Mouse (Mus musculus) ES-Bruce4 (cell line): ENCODE data around the gene Calm3. TPM values are rescaled to one million over a fixed set of nuclear protein-coding genes. Genes with fewer than 3 reads are reported as not detected.

Source experiments
- H3K27ac ChIP-seq: 2 replicates; pipeline ENCODE4 v1.5.1; 2012; ENCODE audit warnings: low read length, inconsistent platforms; ENCODE audit not compliant: insufficient read depth
- H3K27me3 ChIP-seq: 2 replicates; pipeline ENCODE4 v1.6.1; 2012; ENCODE audit warnings: mild to moderate bottlenecking, low read length, inconsistent platforms; ENCODE audit not compliant: control insufficient read depth, poor library complexity, insufficient read depth, severe bottlenecking
- H3K36me3 ChIP-seq: 2 replicates; pipeline ENCODE4 v1.6.1; 2012; ENCODE audit warnings: inconsistent platforms, mild to moderate bottlenecking, low read length, moderate library complexity; ENCODE audit not compliant: control insufficient read depth, poor library complexity, insufficient read depth, severe bottlenecking
- H3K4me1 ChIP-seq: one replicate; pipeline ENCODE4 v1.8.1; 2011; ENCODE audit warnings: low read length; ENCODE audit not compliant: control insufficient read depth, insufficient read depth
- H3K4me3 ChIP-seq: 2 replicates; pipeline ENCODE4 v1.5.1; 2011; ENCODE audit warnings: low read depth, mild to moderate bottlenecking, low read length
- H3K9ac ChIP-seq: 2 replicates; pipeline ENCODE4 v1.6.1; 2012; ENCODE audit warnings: low read depth, mild to moderate bottlenecking, inconsistent platforms; ENCODE audit not compliant: poor library complexity, severe bottlenecking
- H3K9me3 ChIP-seq: replicated peaks from 2 replicates; pipeline ENCODE4 v1.6.1; 2012; ENCODE audit warnings: mild to moderate bottlenecking, low read length, inconsistent platforms; ENCODE audit not compliant: control insufficient read depth, poor library complexity, insufficient read depth, severe bottlenecking
- CTCF ChIP-seq: IDR thresholded peaks from one replicate; pipeline ENCODE4 v1.8.1; 2011; ENCODE audit warnings: low read depth, low read length
- EP300 ChIP-seq: IDR thresholded peaks from 2 replicates; pipeline ENCODE4 v1.6.1; 2011; ENCODE audit warnings: low read depth, low read length; ENCODE audit not compliant: insufficient read depth
- POLR2A ChIP-seq: IDR thresholded peaks from one replicate; pipeline ENCODE4 v1.8.1; 2011; ENCODE audit warnings: low read length; ENCODE audit not compliant: insufficient read depth
- polyA plus RNA-seq: library from polyadenylated mRNA; stranded (reverse); fragments of >200 nt; gene quantifications from 2 replicates; pipeline ENCODE4 v1.2.4, GENCODE M21; 2011; ENCODE audit warnings: low read depth; ENCODE audit not compliant: missing spikeins, insufficient read depth, insufficient read length

Gene Calm3
- polyA plus RNA-seq, 1 experiment = 358 TPM

DNA sequence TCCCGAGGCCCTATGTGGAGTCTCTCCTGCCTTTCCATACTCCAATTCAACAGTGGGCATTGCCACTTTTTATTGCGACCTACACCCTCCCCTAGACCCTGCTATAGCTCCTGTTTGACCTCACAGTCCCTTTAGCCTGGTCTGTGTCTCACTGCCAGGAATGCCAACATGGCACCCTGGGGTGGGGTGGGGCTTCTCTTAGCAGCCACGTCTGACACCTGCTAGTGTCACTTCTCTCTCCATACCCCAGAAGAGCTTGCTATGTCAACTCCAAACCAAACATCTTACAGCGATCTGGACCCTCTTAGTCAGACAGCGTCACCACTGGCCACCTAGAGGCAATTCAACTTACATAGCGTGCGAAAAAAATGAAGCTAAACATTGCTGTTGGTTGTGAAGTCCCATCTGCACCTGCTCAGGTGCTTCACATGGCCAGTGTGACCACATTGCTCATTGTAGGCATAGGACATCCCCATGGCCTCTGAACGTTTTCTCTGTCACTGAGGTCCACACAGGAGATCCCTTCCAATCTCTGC is 25.1 kb upstream of the Calm3 start:
- peaks cover 2% of the 10 kb centered on the region for H3K4me1 ChIP-seq
- no peak overlapping the region for H3K9ac ChIP-seq

DNA sequence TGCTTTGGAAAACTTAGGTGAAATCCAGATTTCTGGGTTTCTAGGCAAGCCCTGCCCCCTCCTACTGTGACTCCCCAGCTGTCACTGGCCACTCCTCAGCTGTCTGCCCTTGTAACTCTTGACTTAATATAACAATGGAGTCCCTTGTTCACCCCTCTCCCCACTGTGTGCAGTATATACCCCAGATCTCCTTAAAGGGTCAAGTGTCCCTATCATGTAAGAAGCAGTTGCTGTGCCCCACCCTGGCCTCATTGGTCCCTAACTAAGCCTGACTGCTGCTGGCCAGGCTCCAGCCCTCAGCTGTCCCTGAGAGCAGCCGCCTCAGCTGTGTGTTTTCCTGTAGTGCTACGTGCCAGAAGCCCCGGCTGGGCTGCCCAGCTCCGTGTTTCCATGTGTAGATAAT is 24.0 kb upstream of the Calm3 start:
- H3K9ac ChIP-seq = no peak overlapping the region
- TF ChIP-seq EP300 (no peak), CTCF (no peak), POLR2A (no peak)
- H3K4me3 ChIP-seq = no peak overlapping the region
- H3K4me1 ChIP-seq = peaks cover 2% of the 10 kb centered on the region
- H3K9me3 ChIP-seq = no peaks in the 10 kb centered on the region
- no peaks in the 10 kb centered on the region for H3K36me3 ChIP-seq
- no peak overlapping the region for H3K27ac ChIP-seq
- no peaks in the 10 kb centered on the region for H3K27me3 ChIP-seq

More for the DNA sequence above, 25.1 kb upstream of the Calm3 start:
- Histone ChIP-seq H3K4me3 (no peak overlapping the region), H3K27ac (no peak overlapping the region), H3K36me3 (no peaks in the 10 kb centered on the region), H3K27me3 (no peaks in the 10 kb centered on the region), H3K9me3 (no peaks in the 10 kb centered on the region)
- TF ChIP-seq CTCF (no peak), POLR2A (no peak), EP300 (no peak)

DNA sequence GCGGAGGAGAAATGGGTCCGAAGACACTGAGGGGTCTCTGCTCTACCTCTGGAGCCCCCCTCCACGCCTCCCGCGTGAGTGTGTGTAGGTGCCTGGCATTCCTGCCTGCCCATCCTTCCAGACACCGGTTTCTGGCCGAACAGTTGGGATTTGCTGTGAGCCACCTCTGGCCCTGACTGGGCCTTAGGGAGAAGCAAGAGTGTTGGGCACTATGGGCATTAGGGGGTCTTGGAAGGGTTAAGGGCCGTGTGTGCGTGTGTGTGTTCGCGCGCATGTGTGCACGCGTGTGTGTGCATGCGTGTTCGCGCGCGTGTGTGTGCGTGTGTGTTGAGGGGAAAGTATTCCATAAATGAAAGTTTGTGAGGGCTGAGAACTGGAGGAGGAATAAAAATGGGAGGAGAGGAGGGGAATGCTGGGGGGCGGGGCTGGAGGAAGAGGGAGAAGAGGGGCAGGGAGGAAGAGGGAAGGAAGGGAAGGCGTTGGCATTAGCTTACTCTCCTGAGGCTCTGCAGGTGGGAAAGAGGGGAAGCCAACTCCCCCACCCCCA is 23.5 kb upstream of the Calm3 start:
- no peaks in the 10 kb centered on the region for H3K9me3 ChIP-seq
- no peak overlapping the region for H3K9ac ChIP-seq
- no peaks in the 10 kb centered on the region for H3K27me3 ChIP-seq
- H3K36me3 ChIP-seq = no peaks in the 10 kb centered on the region
- no peak overlapping the region for H3K27ac ChIP-seq
- H3K4me3 ChIP-seq = peak overlapping the region; percentile 29; the same call in 1 of the 2 replicates
- H3K4me1 ChIP-seq = peaks cover 2% of the 10 kb centered on the region
- TF ChIP-seq CTCF (no peak), EP300 (no peak), POLR2A (no peak)

DNA sequence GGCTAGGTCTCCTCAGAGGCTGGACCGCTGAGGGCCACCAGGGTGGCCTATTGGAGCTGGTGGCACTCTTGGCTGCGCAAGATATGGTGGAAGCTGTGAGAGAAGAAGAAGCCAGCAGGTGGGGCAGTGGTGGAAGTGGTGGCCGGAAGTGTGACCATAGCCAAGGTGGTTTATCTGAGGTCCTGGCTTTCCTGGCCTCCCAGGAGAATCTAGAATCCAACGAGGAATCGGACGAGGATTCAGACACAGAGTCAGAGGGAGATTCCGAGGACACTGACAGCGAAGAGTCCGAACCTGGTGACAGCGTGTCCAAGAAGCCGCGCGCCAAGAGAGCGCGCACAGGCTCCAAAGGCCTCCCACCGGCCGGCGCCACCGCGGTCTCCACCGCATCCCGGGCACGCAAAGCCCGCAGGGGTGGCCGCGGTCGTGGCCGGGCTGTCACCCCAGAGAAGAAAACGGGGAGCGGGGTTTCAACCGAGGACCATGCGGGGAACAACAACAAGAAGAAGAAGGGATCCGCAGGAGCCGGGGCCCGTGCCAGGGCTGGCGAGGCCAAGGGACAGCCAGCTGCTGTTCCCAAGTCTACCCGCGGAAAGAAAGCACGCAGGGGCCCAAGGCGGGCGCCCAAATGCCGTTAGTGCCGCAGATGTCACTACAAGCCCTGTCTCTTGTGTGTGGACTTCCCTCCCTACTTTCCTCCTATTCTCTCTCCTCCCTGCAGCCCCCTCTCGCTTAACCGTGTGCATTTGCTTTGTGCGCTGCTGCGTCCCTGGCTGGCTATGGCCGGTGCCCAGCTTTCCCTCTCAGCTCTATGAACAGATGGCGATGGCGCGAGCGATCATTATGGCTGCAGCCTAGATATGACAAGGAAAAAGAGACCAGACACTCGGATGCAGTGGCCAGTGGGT is 22.8 kb upstream of the Calm3 start:
- 0 out of 2 replicates have a peak overlapping the region, but pooled peaks have one; percentile 11 for H3K9ac ChIP-seq
- H3K36me3 ChIP-seq = no peaks in the 10 kb centered on the region
- H3K4me1 ChIP-seq = peaks cover 2% of the 10 kb centered on the region
- no peaks in the 10 kb centered on the region for H3K27me3 ChIP-seq
- H3K4me3 ChIP-seq = peak overlapping the region; percentile 29
- no peak for TF ChIP-seq POLR2A
- no peaks in the 10 kb centered on the region for H3K9me3 ChIP-seq
- H3K27ac ChIP-seq = no peak overlapping the region

DNA sequence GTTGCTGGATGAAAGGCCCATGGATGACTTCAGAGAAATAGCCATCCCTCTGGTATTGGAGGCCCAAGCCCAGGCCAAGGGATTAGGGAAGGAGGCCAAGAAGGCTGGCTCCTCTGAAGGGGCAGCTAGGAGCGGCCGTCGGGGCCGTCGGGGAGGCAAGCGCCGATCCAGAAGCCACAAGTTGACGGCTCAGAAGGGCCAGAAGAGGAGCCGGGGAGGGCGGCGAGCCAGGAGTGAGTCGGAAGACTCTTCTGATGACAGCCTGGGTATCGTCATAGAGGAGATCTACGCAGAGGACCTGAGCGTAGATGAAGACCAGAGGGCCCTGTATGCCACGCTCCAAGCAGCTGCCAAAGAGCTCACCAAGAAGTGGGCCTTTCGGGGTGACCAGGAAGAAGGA is 21.5 kb upstream of the Calm3 start:
- H3K4me1 ChIP-seq = peaks cover 2% of the 10 kb centered on the region
- H3K36me3 ChIP-seq = no peaks in the 10 kb centered on the region
- H3K27ac ChIP-seq = no peak overlapping the region
- TF ChIP-seq CTCF (no peak), POLR2A (no peak), EP300 (no peak)
- H3K9ac ChIP-seq = peak overlapping the region; percentile 46
- H3K9me3 ChIP-seq = no peaks in the 10 kb centered on the region
- H3K4me3 ChIP-seq = peak overlapping the region; percentile 72
- no peaks in the 10 kb centered on the region for H3K27me3 ChIP-seq

DNA sequence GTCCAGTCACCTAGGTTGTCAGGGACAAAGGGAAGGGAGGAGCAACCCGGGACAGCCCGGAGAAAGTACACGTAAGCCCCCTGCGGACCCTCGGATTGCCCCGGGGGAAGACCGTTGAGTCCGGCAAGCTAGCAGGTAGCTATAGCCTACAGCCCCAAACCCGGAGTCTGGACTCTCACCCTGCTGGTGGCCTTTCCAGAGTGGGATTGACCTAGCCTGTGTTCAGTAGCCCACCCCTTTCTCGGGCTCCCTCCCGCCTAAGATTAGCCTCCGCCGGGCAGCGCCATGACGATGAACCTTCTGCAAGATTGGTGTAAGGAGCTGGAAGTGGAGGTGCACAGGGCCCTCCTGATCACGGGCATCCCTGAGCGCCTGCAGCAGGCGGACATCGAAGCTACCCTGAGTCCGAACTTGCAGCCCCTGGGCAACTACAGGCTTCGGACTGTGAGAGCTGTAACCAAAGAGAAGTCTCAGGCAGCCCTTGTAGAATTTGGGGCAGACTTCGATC is 20.9 kb upstream of the Calm3 start:
- Histone ChIP-seq H3K9ac (peak overlapping the region; percentile 46), H3K9me3 (no peaks in the 10 kb centered on the region), H3K4me3 (peak overlapping the region; percentile 72), H3K27ac (no peak overlapping the region), H3K27me3 (no peaks in the 10 kb centered on the region), H3K36me3 (no peaks in the 10 kb centered on the region), H3K4me1 (peaks cover 2% of the 10 kb centered on the region)
- TF ChIP-seq EP300 = no peak
- no peak for TF ChIP-seq CTCF
- no peak for TF ChIP-seq POLR2A
